Mouse (Mus musculus) spleen, adult 2 months (tissue): ENCODE data around the gene Vwa8.

Source experiments
- CTCF ChIP-seq: fragments of 200-500 bp; IDR thresholded peaks from 2 replicates; pipeline ENCODE4 v1.5.1; 2011; ENCODE audit warnings: mild to moderate bottlenecking, inconsistent platforms; ENCODE audit not compliant: insufficient read depth, insufficient read length, insufficient replicate concordance; ENCODE audit errors: extremely low read depth
- POLR2A ChIP-seq: fragments of 200-500 bp; IDR thresholded peaks from 2 replicates; pipeline ENCODE4 v1.6.1; 2011; ENCODE audit warnings: low read depth, low read length, inconsistent platforms

DNA sequence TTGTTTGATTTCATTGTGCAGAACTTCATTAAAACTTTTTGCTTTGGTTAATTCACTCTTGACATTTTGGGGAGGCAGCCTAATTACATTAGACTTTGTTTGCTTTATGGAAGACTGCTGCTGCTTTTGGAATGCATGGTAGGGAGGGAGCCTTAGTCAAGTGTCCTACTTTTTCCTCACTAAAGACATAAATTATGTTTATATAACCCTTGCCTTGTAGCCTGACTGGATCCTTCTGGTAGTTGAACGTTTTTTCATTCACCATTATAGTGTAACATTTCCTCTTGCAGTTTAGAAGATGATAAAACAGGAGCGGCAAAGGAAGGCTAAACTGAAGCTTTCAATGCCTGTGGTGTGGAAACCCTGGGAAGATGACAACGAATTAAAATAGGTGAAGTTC lies 375 bp upstream of the Vwa8 start:
- TF ChIP-seq POLR2A (no peak), CTCF (no peak)
